Mouse (Mus musculus): Measurements from ENCODE around the gene Ap3b1. TPM values are rescaled to one million over a fixed set of nuclear protein-coding genes. Genes with fewer than 3 reads are reported as not detected.
"Not testable (repeated sequence)": the region's sequence is repeated elsewhere in the genome, so short reads cannot be mapped to it uniquely, and the experiment has no call there.

Ap3b1 gene
- polyA plus RNA-seq (2014; fragmentation: Nextera tagmentation; extraction: Ambion mirVana) = 38.9 and 40.9 TPM in 2 replicates

- peak; percentile 96 for ATAC-seq (ENCODE audit: low FRiP score)
- WGBS = under 1% methylated on average over 75 of the region's 79 CpGs
- DNase-seq (ENCODE audit: low spot score) = peak; percentile 94
Measured at GRCm38 (mm10) chr13:94358401-94359265, at the start of gene Ap3b1. TSS of gene Ap3b1 (plus strand) at chr13:94358960.

GRCm38 (mm10) chr13:94312812-94313211, 45.9 kb upstream of the Ap3b1 start:
- 92% methylated on average over 8 of the region's 8 CpGs for WGBS
- H3K4me2 ChIP-seq (replicated peaks; ENCODE audit: low read depth, low read length); H3K4me1 ChIP-seq (replicated peaks; ENCODE audit: control insufficient read depth, insufficient read depth, low read length); H3K27me3 ChIP-seq (ENCODE audit: control insufficient read depth, insufficient read depth, low read length); H3K4me3 ChIP-seq (ENCODE audit: low read depth, low read length); DNase-seq (ENCODE audit: low spot score); H3K9ac ChIP-seq (ENCODE audit: low read depth, low read length); ATAC-seq (ENCODE audit: low FRiP score); H3K9me3 ChIP-seq (ENCODE audit: control insufficient read depth, low read length); H3K27ac ChIP-seq (ENCODE audit: low read depth, low read length); H3K36me3 ChIP-seq (ENCODE audit: control insufficient read depth, insufficient read depth, low read length): not testable (repeated sequence)

More at GRCm38 (mm10) chr13:94358401-94359265, at the start of gene Ap3b1:
- Histone ChIP-seq H3K36me3 (ENCODE audit: control insufficient read depth, insufficient read depth, low read length) (no peaks in the 10 kb centered on the region), H3K9me3 (ENCODE audit: control insufficient read depth, low read length) (no peaks in the 10 kb centered on the region), H3K27ac (ENCODE audit: low read depth, low read length) (peak within 1 kb of the TSS; percentile 62), H3K4me1 (replicated peaks; ENCODE audit: control insufficient read depth, insufficient read depth, low read length) (no peaks in the 10 kb centered on the region), H3K4me2 (replicated peaks; ENCODE audit: low read depth, low read length) (peak within 1 kb of the TSS; percentile 83), H3K27me3 (ENCODE audit: control insufficient read depth, insufficient read depth, low read length) (no peaks in the 10 kb centered on the region), H3K4me3 (ENCODE audit: low read depth, low read length) (peak within 1 kb of the TSS; percentile 87), H3K9ac (ENCODE audit: low read depth, low read length) (peak within 1 kb of the TSS; percentile 81)

- H3K9ac ChIP-seq (ENCODE audit: low read depth, low read length) = no peak overlapping the region
- H3K4me2 ChIP-seq (replicated peaks; ENCODE audit: low read depth, low read length) = no peak overlapping the region
- H3K27ac ChIP-seq (ENCODE audit: low read depth, low read length) = no peak overlapping the region
- H3K9me3 ChIP-seq (ENCODE audit: control insufficient read depth, low read length) = no peaks in the 10 kb centered on the region
- ATAC-seq (ENCODE audit: low FRiP score) (peak; percentile 10; the same call in 1 of the 2 replicates), DNase-seq (ENCODE audit: low spot score) (peak; percentile 14)
- WGBS = 47% methylated on average over 10 of the region's 10 CpGs
- H3K36me3 ChIP-seq (ENCODE audit: control insufficient read depth, insufficient read depth, low read length) = no peaks in the 10 kb centered on the region
- no peaks in the 10 kb centered on the region for H3K4me1 ChIP-seq (replicated peaks; ENCODE audit: control insufficient read depth, insufficient read depth, low read length)
- no peaks in the 10 kb centered on the region for H3K27me3 ChIP-seq (ENCODE audit: control insufficient read depth, insufficient read depth, low read length)
- no peak overlapping the region for H3K4me3 ChIP-seq (ENCODE audit: low read depth, low read length)
Measured at GRCm38 (mm10) chr13:94316975-94317511, 41.7 kb upstream of the Ap3b1 start.

- Histone ChIP-seq H3K9ac (ENCODE audit: low read depth, low read length) (no peak overlapping the region), H3K27ac (ENCODE audit: low read depth, low read length) (no peak overlapping the region), H3K4me1 (replicated peaks; ENCODE audit: control insufficient read depth, insufficient read depth, low read length) (no peaks in the 10 kb centered on the region), H3K27me3 (ENCODE audit: control insufficient read depth, insufficient read depth, low read length) (no peaks in the 10 kb centered on the region), H3K36me3 (ENCODE audit: control insufficient read depth, insufficient read depth, low read length) (no peaks in the 10 kb centered on the region), H3K4me3 (ENCODE audit: low read depth, low read length) (no peak overlapping the region), H3K4me2 (replicated peaks; ENCODE audit: low read depth, low read length) (no peak overlapping the region), H3K9me3 (ENCODE audit: control insufficient read depth, low read length) (no peaks in the 10 kb centered on the region)
- ATAC-seq (ENCODE audit: low FRiP score) (no peak), DNase-seq (ENCODE audit: low spot score) (no peak)
- 89% methylated on average over 1 of the region's 1 CpGs for WGBS
Measured at GRCm38 (mm10) chr13:94321094-94321792, 37.5 kb upstream of the Ap3b1 start.

- H3K4me3 ChIP-seq (ENCODE audit: low read depth, low read length) = no peak overlapping the region
- no peaks in the 10 kb centered on the region for H3K27me3 ChIP-seq (ENCODE audit: control insufficient read depth, insufficient read depth, low read length)
- no peaks in the 10 kb centered on the region for H3K36me3 ChIP-seq (ENCODE audit: control insufficient read depth, insufficient read depth, low read length)
- no peak overlapping the region for H3K27ac ChIP-seq (ENCODE audit: low read depth, low read length)
- H3K9ac ChIP-seq (ENCODE audit: low read depth, low read length) = no peak overlapping the region
- no peak for ATAC-seq (ENCODE audit: low FRiP score)
- no peak overlapping the region for H3K4me2 ChIP-seq (replicated peaks; ENCODE audit: low read depth, low read length)
- 88% methylated on average over 4 of the region's 4 CpGs for WGBS
- no peaks in the 10 kb centered on the region for H3K9me3 ChIP-seq (ENCODE audit: control insufficient read depth, low read length)
- H3K4me1 ChIP-seq (replicated peaks; ENCODE audit: control insufficient read depth, insufficient read depth, low read length) = no peaks in the 10 kb centered on the region
- DNase-seq (ENCODE audit: low spot score) = no peak
Measured at GRCm38 (mm10) chr13:94322475-94322874, 36.3 kb upstream of the Ap3b1 start.

- H3K9ac ChIP-seq (ENCODE audit: low read depth, low read length) = no peak overlapping the region
- WGBS = 69% methylated on average over 3 of the region's 3 CpGs
- no peaks in the 10 kb centered on the region for H3K27me3 ChIP-seq (ENCODE audit: control insufficient read depth, insufficient read depth, low read length)
- H3K36me3 ChIP-seq (ENCODE audit: control insufficient read depth, insufficient read depth, low read length) = no peaks in the 10 kb centered on the region
- no peak for DNase-seq (ENCODE audit: low spot score)
- no peak overlapping the region for H3K4me3 ChIP-seq (ENCODE audit: low read depth, low read length)
- H3K9me3 ChIP-seq (ENCODE audit: control insufficient read depth, low read length) = no peaks in the 10 kb centered on the region
- no peak overlapping the region for H3K4me2 ChIP-seq (replicated peaks; ENCODE audit: low read depth, low read length)
- no peaks in the 10 kb centered on the region for H3K4me1 ChIP-seq (replicated peaks; ENCODE audit: control insufficient read depth, insufficient read depth, low read length)
- H3K27ac ChIP-seq (ENCODE audit: low read depth, low read length) = no peak overlapping the region
- ATAC-seq (ENCODE audit: low FRiP score) = no peak
Measured at GRCm38 (mm10) chr13:94328063-94328462, 30.7 kb upstream of the Ap3b1 start.

GRCm38 (mm10) chr13:94329005-94329404, 29.8 kb upstream of the Ap3b1 start:
- not testable (repeated sequence) for H3K9me3 ChIP-seq (ENCODE audit: control insufficient read depth, low read length); DNase-seq (ENCODE audit: low spot score); ATAC-seq (ENCODE audit: low FRiP score); H3K4me1 ChIP-seq (replicated peaks; ENCODE audit: control insufficient read depth, insufficient read depth, low read length); H3K36me3 ChIP-seq (ENCODE audit: control insufficient read depth, insufficient read depth, low read length); H3K9ac ChIP-seq (ENCODE audit: low read depth, low read length); H3K4me3 ChIP-seq (ENCODE audit: low read depth, low read length); H3K4me2 ChIP-seq (replicated peaks; ENCODE audit: low read depth, low read length); H3K27me3 ChIP-seq (ENCODE audit: control insufficient read depth, insufficient read depth, low read length); H3K27ac ChIP-seq (ENCODE audit: low read depth, low read length)
- WGBS = 99% methylated on average over 6 of the region's 6 CpGs

- Histone ChIP-seq H3K4me2 (replicated peaks; ENCODE audit: low read depth, low read length) (no peak overlapping the region), H3K27ac (ENCODE audit: low read depth, low read length) (no peak overlapping the region), H3K4me1 (replicated peaks; ENCODE audit: control insufficient read depth, insufficient read depth, low read length) (no peaks in the 10 kb centered on the region), H3K4me3 (ENCODE audit: low read depth, low read length) (no peak overlapping the region), H3K9me3 (ENCODE audit: control insufficient read depth, low read length) (no peaks in the 10 kb centered on the region), H3K9ac (ENCODE audit: low read depth, low read length) (no peak overlapping the region), H3K36me3 (ENCODE audit: control insufficient read depth, insufficient read depth, low read length) (no peaks in the 10 kb centered on the region), H3K27me3 (ENCODE audit: control insufficient read depth, insufficient read depth, low read length) (no peaks in the 10 kb centered on the region)
- ATAC-seq (ENCODE audit: low FRiP score) (no peak), DNase-seq (ENCODE audit: low spot score) (no peak)
- 95% methylated on average over 3 of the region's 3 CpGs for WGBS
Measured at GRCm38 (mm10) chr13:94330392-94330979, 28.3 kb upstream of the Ap3b1 start.

Measured in hindbrain, embryonic 11.5 days (tissue).